Comparison of ENCODE assay signal across 21 mouse cellular contexts in genomic region chr17:68748296-68748695, GRCm38 (mm10).
DNase-seq lines count a peak whose midpoint lies in the region; ATAC-seq and TF ChIP-seq lines count a peak whose summit lies in the region.
"Had no signal": no experiment of that assay in that cellular context is flagged by ENCODE, and none has a peak within 500 bp of the region (broad histone marks: within the 10 kb centered on the region; RNA-seq: fewer than 3 reads in every experiment).

No protein-coding gene starts in this region.

- no peak overlapping the region for H3K27ac ChIP-seq in embryonic facial prominence, embryonic 14.5 days (replicated peaks; ENCODE audit: low read depth, low read length)
- H3K27ac ChIP-seq in embryonic facial prominence, embryonic 10.5 days (replicated peaks) = no peak overlapping the region
- H3K27ac ChIP-seq in heart, embryonic 11.5 days (ENCODE audit: low read depth, low read length) = no peak overlapping the region
- peak overlapping the region; percentile 8; the same call in 1 of the 2 replicates for H3K27ac ChIP-seq in olfactory bulb, adult 2 months (ENCODE audit: insufficient read depth, low read depth, low read length)
- H3K27ac ChIP-seq: embryonic facial prominence, embryonic 13.5 days; heart, embryonic 13.5 days; hindbrain, embryonic 14.5 days had no signal

- H3K27me3 ChIP-seq in embryonic facial prominence, embryonic 14.5 days (replicated peaks; ENCODE audit: control insufficient read depth, insufficient read depth, low read length) = no peaks in the 10 kb centered on the region
- H3K27me3 ChIP-seq in embryonic facial prominence, embryonic 10.5 days (replicated peaks; ENCODE audit: low read depth, poor library complexity, severe bottlenecking) = no peaks in the 10 kb centered on the region
- H3K27me3 ChIP-seq in heart, embryonic 11.5 days (ENCODE audit: control insufficient read depth, insufficient read depth, low read length) = no peaks in the 10 kb centered on the region
- H3K27me3 ChIP-seq: embryonic facial prominence, embryonic 13.5 days; heart, embryonic 13.5 days had no signal

- no peaks in the 10 kb centered on the region; the same call in 1 of the 2 replicates for H3K4me1 ChIP-seq in embryonic facial prominence, embryonic 14.5 days (ENCODE audit: control insufficient read depth, insufficient read depth, low read length)
- H3K4me1 ChIP-seq in embryonic facial prominence, embryonic 10.5 days = no peaks in the 10 kb centered on the region
- no peaks in the 10 kb centered on the region for H3K4me1 ChIP-seq in heart, embryonic 11.5 days (ENCODE audit: control insufficient read depth, insufficient read depth, low read length)
- H3K4me1 ChIP-seq in olfactory bulb, adult 2 months (ENCODE audit: control insufficient read depth, insufficient read depth, low read length) = peaks cover 21% of the 10 kb centered on the region
- H3K4me1 ChIP-seq: embryonic facial prominence, embryonic 13.5 days; heart, embryonic 13.5 days had no signal

- no peaks in the 10 kb centered on the region for H3K9me3 ChIP-seq in embryonic facial prominence, embryonic 14.5 days (ENCODE audit: control insufficient read depth, low read length)
- no peaks in the 10 kb centered on the region for H3K9me3 ChIP-seq in embryonic facial prominence, embryonic 10.5 days
- H3K9me3 ChIP-seq in heart, embryonic 11.5 days (replicated peaks; ENCODE audit: control insufficient read depth, low read length) = no peaks in the 10 kb centered on the region
- H3K9me3 ChIP-seq: embryonic facial prominence, embryonic 13.5 days; heart, embryonic 13.5 days had no signal

- 25% methylated on average over 1 of the region's 1 CpGs for WGBS in embryonic facial prominence, embryonic 14.5 days
- WGBS in embryonic facial prominence, embryonic 10.5 days = 53% methylated on average over 1 of the region's 1 CpGs
- 60% methylated on average over 1 of the region's 1 CpGs for WGBS in heart, embryonic 11.5 days (ENCODE audit: insufficient replicate concordance)
- WGBS in olfactory bulb, adult 2 months = 47% methylated on average over 1 of the region's 1 CpGs

- peak; percentile 30 for DNase-seq in embryonic facial prominence, embryonic 14.5 days (ENCODE audit: low spot score)
- no peak for DNase-seq in embryonic facial prominence, embryonic 10.5 days (ENCODE audit: low spot score)
- DNase-seq in heart, adult 18-20 months = peak; percentile 12 to 41
- peak; percentile 28 to 30 for DNase-seq in layer of hippocampus, postnatal 10 days (ENCODE audit: low spot score in 2 of 2)
- no peak for DNase-seq in layer of hippocampus, adult 9-10 months (ENCODE audit: low spot score)
- DNase-seq: adrenal gland, adult 8-10 months; adrenal gland, postnatal 36 days; B cell, adult 2 months; cerebellum, adult 2 months; cerebellum, postnatal 10 days; kidney, adult 2 months had no signal

- no peak for TF ChIP-seq CTCF in olfactory bulb, adult 2 months (IDR thresholded peaks at IDR 0.05; ENCODE audit: insufficient read depth, low read depth, low read length)

- TF ChIP-seq POLR2A in olfactory bulb, adult 2 months (IDR thresholded peaks at IDR 0.05; ENCODE audit: insufficient read depth, low read depth, low read length) = no peak

- H3K9ac ChIP-seq in embryonic facial prominence, embryonic 14.5 days (ENCODE audit: low read depth, low read length) = no peak overlapping the region
- H3K9ac ChIP-seq in heart, embryonic 11.5 days (ENCODE audit: low read depth, low read length) = no peak overlapping the region
- H3K9ac ChIP-seq: embryonic facial prominence, embryonic 13.5 days; heart, embryonic 13.5 days; hindbrain, embryonic 14.5 days had no signal

- ATAC-seq in embryonic facial prominence, embryonic 14.5 days (ENCODE audit: low read depth) = no peak
- no peak for ATAC-seq in heart, embryonic 11.5 days (replicated peaks; ENCODE audit: insufficient number of reproducible peaks, low FRiP score, low TSS enrichment)
- no peak for ATAC-seq in megakaryocyte, adult 5-6 weeks (ENCODE audit: poor library complexity, severe bottlenecking)
- ATAC-seq: CD4-positive, CD25-positive, alpha-beta regulatory T cell, adult 4 months; forebrain, embryonic 14.5 days; intestine, embryonic 16.5 days had no signal

- H3K4me3 ChIP-seq in embryonic facial prominence, embryonic 14.5 days (ENCODE audit: low read depth, low read length) = no peak overlapping the region
- no peak overlapping the region for H3K4me3 ChIP-seq in embryonic facial prominence, embryonic 10.5 days
- H3K4me3 ChIP-seq in heart, embryonic 11.5 days (ENCODE audit: low read depth, low read length) = no peak overlapping the region
- H3K4me3 ChIP-seq in olfactory bulb, adult 2 months (ENCODE audit: insufficient read depth, low read depth, low read length) = no peak overlapping the region
- H3K4me3 ChIP-seq: embryonic facial prominence, embryonic 13.5 days; heart, embryonic 13.5 days had no signal

- no peak overlapping the region for H3K4me2 ChIP-seq in embryonic facial prominence, embryonic 14.5 days (ENCODE audit: low read depth, low read length)
- no peak overlapping the region for H3K4me2 ChIP-seq in heart, embryonic 11.5 days
- H3K4me2 ChIP-seq: embryonic facial prominence, embryonic 13.5 days; heart, embryonic 13.5 days; hindbrain, embryonic 14.5 days had no signal

- H3K36me3 ChIP-seq in embryonic facial prominence, embryonic 14.5 days (ENCODE audit: control insufficient read depth, insufficient read depth, low read length) = no peaks in the 10 kb centered on the region
- no peaks in the 10 kb centered on the region for H3K36me3 ChIP-seq in embryonic facial prominence, embryonic 10.5 days (replicated peaks)
- no peaks in the 10 kb centered on the region for H3K36me3 ChIP-seq in heart, embryonic 11.5 days (ENCODE audit: control insufficient read depth, insufficient read depth, low read length)
- H3K36me3 ChIP-seq: embryonic facial prominence, embryonic 13.5 days; G1E; heart, embryonic 13.5 days had no signal

Comparison
In these comparisons a context has a peak if more than half of its experiments do, and no peak if none do; other contexts are left out.
1. DNase-seq: peak in embryonic facial prominence, embryonic 14.5 days (single experiment), heart, adult 18-20 months (2 of 2) and layer of hippocampus, postnatal 10 days (2 of 2); none in embryonic facial prominence, embryonic 10.5 days (single experiment) and layer of hippocampus, adult 9-10 months (single experiment).